Mouse (Mus musculus) forebrain, embryonic 11.5 days (tissue): ENCODE measurements at regions not wholly inside any gene's neighbourhood (a gene's known extent, or its start where the extent isn't known, plus 50 kb on each side); places are given as distances from the start of the nearest gene placed in this dataset.

Source experiments
- ATAC-seq: fragments of 200-750 bp; cut with Nextera tagmentation; replicated peaks from 2 replicates; pipeline ENCODE4 v1.8.0; 2017; ENCODE audit warnings: moderate TSS enrichment; ENCODE audit not compliant: low FRiP score
- DNase-seq: peaks from one replicate; pipeline ENCODE4 v3.0.0-alpha.2; 2017; ENCODE audit warnings: low spot score
- H3K27ac ChIP-seq: fragments of 300-500 bp; sonication (generic); 2 replicates; pipeline ENCODE4 v1.5.1; 2014; ENCODE audit warnings: low read depth, low read length
- H3K27me3 ChIP-seq: fragments of 300-500 bp; sonication (generic); 2 replicates; pipeline ENCODE4 v1.6.1; 2014; ENCODE audit warnings: mild to moderate bottlenecking, low read length, mixed read lengths; ENCODE audit not compliant: control insufficient read depth, insufficient read depth
- H3K36me3 ChIP-seq: fragments of 300-500 bp; sonication (generic); 2 replicates; pipeline ENCODE4 v1.6.1; 2014; ENCODE audit warnings: mild to moderate bottlenecking, low read length, moderate library complexity, mixed read lengths; ENCODE audit not compliant: control insufficient read depth, insufficient read depth
- H3K4me1 ChIP-seq: fragments of 300-500 bp; sonication (generic); replicated peaks from 2 replicates; pipeline ENCODE4 v1.6.1; 2014; ENCODE audit warnings: low read length, mixed read lengths; ENCODE audit not compliant: control insufficient read depth, insufficient read depth
- H3K4me2 ChIP-seq: fragments of 300-500 bp; sonication (generic); 2 replicates; pipeline ENCODE4 v1.6.1; 2014; ENCODE audit warnings: low read depth, mild to moderate bottlenecking, low read length, moderate library complexity, mixed read lengths; ENCODE audit not compliant: severe bottlenecking
- H3K4me3 ChIP-seq: fragments of 300-500 bp; sonication (generic); 2 replicates; pipeline ENCODE4 v1.5.1; 2014; ENCODE audit warnings: low read depth, low read length
- H3K9ac ChIP-seq: fragments of 300-500 bp; sonication (generic); 2 replicates; pipeline ENCODE4 v1.6.1; 2014; ENCODE audit warnings: low read length
- H3K9me3 ChIP-seq: fragments of 300-500 bp; sonication (generic); 2 replicates; pipeline ENCODE4 v1.6.1; 2016; ENCODE audit warnings: low read length, mixed read lengths; ENCODE audit not compliant: control insufficient read depth
- WGBS: fragments of 180-500 bp; shearing (Covaris S2); extraction: QIAGEN DNeasy Blood & Tissue Kit; methylation state at CpG from one replicate; pipeline ENCODE4 v1.1.7; 2014; 5-methylcytosine and 5-hydroxymethylcytosine counted together

GRCm38 (mm10) chr12:112343064-112343463 is 146.2 kb upstream of the A530016L24Rik start:
- Histone ChIP-seq H3K9ac (no peak overlapping the region), H3K9me3 (no peaks in the 10 kb centered on the region), H3K36me3 (no peaks in the 10 kb centered on the region), H3K27me3 (no peaks in the 10 kb centered on the region), H3K4me1 (no peaks in the 10 kb centered on the region), H3K4me3 (no peak overlapping the region), H3K27ac (no peak overlapping the region), H3K4me2 (no peak overlapping the region)
- ATAC-seq, result no peak
- 92% methylated on average over 3 of the region's 3 CpGs for WGBS
- no peak for DNase-seq

- no peaks in the 10 kb centered on the region for H3K9me3 ChIP-seq
- H3K4me2 ChIP-seq, result no peak overlapping the region
- no peak overlapping the region for H3K9ac ChIP-seq
- H3K27me3 ChIP-seq, result no peaks in the 10 kb centered on the region
- H3K27ac ChIP-seq, result no peak overlapping the region
- ATAC-seq (no peak), DNase-seq (no peak)
- no peaks in the 10 kb centered on the region for H3K4me1 ChIP-seq
- WGBS, result 85% methylated on average over 10 of the region's 10 CpGs
- no peak overlapping the region for H3K4me3 ChIP-seq
- no peaks in the 10 kb centered on the region for H3K36me3 ChIP-seq
Measured at GRCm38 (mm10) chr12:112344285-112344684, 145.0 kb upstream of the A530016L24Rik start.

- Histone ChIP-seq H3K9ac (no peak overlapping the region), H3K36me3 (no peaks in the 10 kb centered on the region), H3K27me3 (no peaks in the 10 kb centered on the region), H3K27ac (no peak overlapping the region), H3K9me3 (no peaks in the 10 kb centered on the region), H3K4me1 (peaks cover under 1% of the 10 kb centered on the region; the same call in 1 of the 2 replicates), H3K4me3 (no peak overlapping the region), H3K4me2 (no peak overlapping the region)
- WGBS, result 84% methylated on average over 5 of the region's 5 CpGs
- no peak for ATAC-seq
- DNase-seq, result no peak
Measured at GRCm38 (mm10) chr12:112345797-112346196, 143.5 kb upstream of the A530016L24Rik start.

GRCm38 (mm10) chr12:112348116-112348515 is 141.1 kb upstream of the A530016L24Rik start:
- Histone ChIP-seq H3K4me1 (peaks cover 3% of the 10 kb centered on the region; the same call in 1 of the 2 replicates), H3K36me3 (no peaks in the 10 kb centered on the region), H3K27me3 (no peaks in the 10 kb centered on the region), H3K9ac (no peak overlapping the region), H3K9me3 (no peaks in the 10 kb centered on the region), H3K4me3 (no peak overlapping the region), H3K27ac (no peak overlapping the region), H3K4me2 (no peak overlapping the region)
- DNase-seq (peak; percentile 35), ATAC-seq (no peak)
- 93% methylated on average over 9 of the region's 9 CpGs for WGBS

GRCm38 (mm10) chr12:112349676-112350318 is 139.5 kb upstream of the A530016L24Rik start:
- H3K27ac ChIP-seq, result no peak overlapping the region
- peaks cover 3% of the 10 kb centered on the region; the same call in 1 of the 2 replicates for H3K4me1 ChIP-seq
- DNase-seq, result peak; percentile 49
- no peaks in the 10 kb centered on the region for H3K27me3 ChIP-seq
- no peak for ATAC-seq
- 73% methylated on average over 17 of the region's 17 CpGs for WGBS
- no peak overlapping the region for H3K4me3 ChIP-seq
- no peaks in the 10 kb centered on the region for H3K9me3 ChIP-seq
- no peak overlapping the region for H3K9ac ChIP-seq
- H3K4me2 ChIP-seq, result no peak overlapping the region
- H3K36me3 ChIP-seq, result no peaks in the 10 kb centered on the region

- peak; percentile 48 for DNase-seq
Measured at GRCm38 (mm10) chr12:112350733-112351132, 138.5 kb upstream of the A530016L24Rik start.

GRCm38 (mm10) chr12:112363349-112363748 is 125.9 kb upstream of the A530016L24Rik start:
- no peak overlapping the region for H3K9ac ChIP-seq
- H3K4me2 ChIP-seq, result no peak overlapping the region
- ATAC-seq (no peak), DNase-seq (no peak)
- H3K4me3 ChIP-seq, result no peak overlapping the region
- no peaks in the 10 kb centered on the region for H3K36me3 ChIP-seq
- H3K27ac ChIP-seq, result no peak overlapping the region
- WGBS, result 85% methylated on average over 3 of the region's 3 CpGs
- H3K9me3 ChIP-seq, result no peaks in the 10 kb centered on the region
- H3K27me3 ChIP-seq, result no peaks in the 10 kb centered on the region
- H3K4me1 ChIP-seq, result no peaks in the 10 kb centered on the region

More at GRCm38 (mm10) chr12:112350733-112351132, 138.5 kb upstream of the A530016L24Rik start:
- Histone ChIP-seq H3K4me3 (no peak overlapping the region), H3K36me3 (no peaks in the 10 kb centered on the region), H3K9me3 (no peaks in the 10 kb centered on the region), H3K9ac (no peak overlapping the region), H3K4me1 (peaks cover 3% of the 10 kb centered on the region; the same call in 1 of the 2 replicates), H3K27me3 (no peaks in the 10 kb centered on the region), H3K27ac (no peak overlapping the region), H3K4me2 (no peak overlapping the region)
- 40% methylated on average over 9 of the region's 9 CpGs for WGBS
- no peak for ATAC-seq

- H3K9me3 ChIP-seq, result no peaks in the 10 kb centered on the region
- ATAC-seq, result no peak
- H3K27ac ChIP-seq, result no peak overlapping the region
- H3K4me1 ChIP-seq, result 0 out of 2 replicates have a peak, but pooled peaks cover 4% of the 10 kb centered on the region
- DNase-seq, result no peak
- H3K4me2 ChIP-seq, result no peak overlapping the region
- no peaks in the 10 kb centered on the region for H3K27me3 ChIP-seq
- H3K4me3 ChIP-seq, result no peak overlapping the region
- WGBS, result 88% methylated on average over 4 of the region's 4 CpGs
- no peaks in the 10 kb centered on the region for H3K36me3 ChIP-seq
- H3K9ac ChIP-seq, result no peak overlapping the region
Measured at GRCm38 (mm10) chr12:112367221-112367620, 122.0 kb upstream of the A530016L24Rik start.

GRCm38 (mm10) chr12:112368112-112368511 is 121.1 kb upstream of the A530016L24Rik start:
- 89% methylated on average over 6 of the region's 6 CpGs for WGBS
- H3K4me2 ChIP-seq, result no peak overlapping the region
- no peak for ATAC-seq

More at GRCm38 (mm10) chr12:112368112-112368511, 121.1 kb upstream of the A530016L24Rik start:
- Histone ChIP-seq H3K9ac (no peak overlapping the region), H3K4me3 (no peak overlapping the region), H3K36me3 (no peaks in the 10 kb centered on the region), H3K27me3 (no peaks in the 10 kb centered on the region), H3K9me3 (no peaks in the 10 kb centered on the region), H3K27ac (no peak overlapping the region), H3K4me1 (0 out of 2 replicates have a peak, but pooled peaks cover 4% of the 10 kb centered on the region)
- DNase-seq, result no peak
